Mouse (Mus musculus) v-Abl transformed pro-B cells (cell line): ENCODE measurements at regions not wholly inside any gene's neighbourhood (a gene's known extent, or its start where the extent isn't known, plus 50 kb on each side); places are given as distances from the start of the nearest gene placed in this dataset.

Source experiments
- in situ Hi-C, 2 experiments: fragments of 400-800 bp; cut with MboI; formaldehyde crosslinking; loops; one replicate each; pipeline ENCODE4 v1.15.1; 2025; ENCODE audit not compliant: unreplicated experiment in 2 of 2

- in situ Hi-C loops = no loop called here
Measured at GRCm38 (mm10) chr16:57823329-57823728, 68.8 kb upstream of the Col8a1 start.

- in situ Hi-C loops = no loop called here
Measured at GRCm38 (mm10) chr16:57845416-57845815, 90.9 kb upstream of the Col8a1 start.

GRCm38 (mm10) chr16:57846386-57846785 is 91.8 kb upstream of the Col8a1 start:
- in situ Hi-C loops = no loop called here

- in situ Hi-C loops = no loop called here
Measured at GRCm38 (mm10) chr16:57851854-57852253, 97.3 kb upstream of the Col8a1 start.

GRCm38 (mm10) chr16:57852838-57853460 is 98.4 kb upstream of the Col8a1 start:
- in situ Hi-C loops = no loop called here

GRCm38 (mm10) chr16:57853751-57854150 is 99.2 kb upstream of the Col8a1 start:
- in situ Hi-C loops = no loop called here

- in situ Hi-C loops = no loop called here
Measured at GRCm38 (mm10) chr16:57857071-57857470, 102.5 kb upstream of the Col8a1 start.

GRCm38 (mm10) chr16:57858151-57858764 is 103.7 kb upstream of the Col8a1 start:
- in situ Hi-C loops = no loop called here

GRCm38 (mm10) chr16:57858765-57859201 is 104.2 kb upstream of the Col8a1 start:
- in situ Hi-C loops = no loop called here

- in situ Hi-C loops = no loop called here
Measured at GRCm38 (mm10) chr16:57863206-57863860, 108.8 kb upstream of the Col8a1 start.

GRCm38 (mm10) chr16:57876857-57877256 is 122.3 kb upstream of the Col8a1 start:
- in situ Hi-C loops = no loop called here

GRCm38 (mm10) chr16:57881575-57882094 is 127.1 kb upstream of the Col8a1 start:
- in situ Hi-C loops = no loop called here

- in situ Hi-C loops = no loop called here
Measured at GRCm38 (mm10) chr16:57888138-57888537, 133.6 kb upstream of the Col8a1 start.

- in situ Hi-C loops = no loop called here
Measured at GRCm38 (mm10) chr16:57888553-57888952, 134.0 kb upstream of the Col8a1 start.

GRCm38 (mm10) chr16:57890135-57890534 is 135.6 kb upstream of the Col8a1 start:
- in situ Hi-C loops = no loop called here

- in situ Hi-C loops = no loop called here
Measured at GRCm38 (mm10) chr16:57893111-57893510, 138.6 kb upstream of the Col8a1 start.

- in situ Hi-C loops = no loop called here
Measured at GRCm38 (mm10) chr16:57893698-57894352, 139.3 kb upstream of the Col8a1 start.

GRCm38 (mm10) chr16:57901006-57901405 is 146.5 kb upstream of the Col8a1 start:
- in situ Hi-C loops = no loop called here

GRCm38 (mm10) chr16:57902498-57902897 is 148.0 kb upstream of the Col8a1 start:
- in situ Hi-C loops = no loop called here

- in situ Hi-C loops = no loop called here
Measured at GRCm38 (mm10) chr16:57912001-57912400, 157.5 kb upstream of the Col8a1 start.

GRCm38 (mm10) chr16:57914506-57914905 is 160.0 kb upstream of the Col8a1 start:
- in situ Hi-C loops = no loop called here
